Mouse (Mus musculus): ENCODE results near the gene Klrb1f. TPM values are rescaled to one million over a fixed set of nuclear protein-coding genes. Genes with fewer than 3 reads are reported as not detected.
"Not testable (repeated sequence)": the region's sequence is repeated elsewhere in the genome, so short reads cannot be mapped to it uniquely, and the experiment has no call there.

Gene Klrb1f
- not detected for total RNA-seq (2021)

DNA sequence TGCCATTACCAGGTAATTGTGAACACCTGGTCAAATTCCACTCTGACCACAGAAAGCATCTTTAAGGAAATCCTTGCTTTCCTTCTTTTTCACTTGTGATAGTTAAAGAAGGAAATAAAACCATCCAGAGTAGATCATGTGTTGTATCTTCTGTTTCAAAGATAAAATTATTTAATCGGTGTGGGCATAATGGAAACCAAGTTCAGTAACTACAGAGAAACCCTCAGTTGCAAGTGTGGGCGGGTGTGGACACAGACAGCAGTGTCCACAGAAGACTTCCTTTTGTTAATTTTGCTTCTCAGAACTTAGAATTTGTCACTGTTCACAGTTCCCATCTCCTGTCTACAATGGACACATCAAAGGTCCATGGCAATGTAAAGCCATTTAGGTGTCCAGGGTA is at the start of gene Klrb1f:
TSS of gene Klrb1f (plus strand) at position 301 of the 400 bp plus-strand sequence.
- intact Hi-C loops (cut with DNase I) = no loop called here
- no peak for DNase-seq (ENCODE audit: low spot score in 2 of 2)

DNA sequence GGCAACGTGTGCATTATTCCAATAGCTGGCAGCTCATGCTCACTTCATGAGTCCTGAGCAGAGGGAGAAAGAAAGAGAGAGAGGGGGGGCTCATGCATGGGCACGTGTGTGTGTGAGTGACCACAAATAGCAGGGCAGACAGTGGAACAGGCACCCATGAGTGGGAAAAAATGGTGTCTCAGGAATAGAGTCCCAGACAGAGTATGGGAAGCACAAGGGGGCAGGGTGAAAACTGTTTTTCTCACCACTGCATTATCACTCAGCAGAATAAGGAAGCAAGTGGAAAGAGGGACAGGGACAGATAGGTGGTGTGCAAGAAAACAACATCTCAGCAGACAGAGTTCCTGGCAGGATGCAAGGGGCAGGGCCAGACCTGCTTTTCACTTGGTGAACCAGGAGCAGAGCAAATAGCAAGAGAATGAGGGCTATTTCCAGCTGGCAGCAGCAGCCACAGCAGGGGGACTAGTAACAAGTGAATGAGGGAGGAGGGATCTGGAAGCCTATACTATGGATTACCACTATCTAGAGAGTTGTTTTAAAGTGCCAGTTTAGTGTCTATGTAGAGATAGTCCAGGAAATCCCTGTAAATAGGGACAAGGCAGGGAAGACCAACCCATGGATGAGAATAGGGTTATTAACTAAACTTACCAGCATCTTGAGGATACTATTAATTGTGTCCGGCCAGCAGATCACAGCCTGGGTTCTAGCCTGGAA is 49.5 kb upstream of the Klrb1f start:
- intact Hi-C loops (cut with DNase I) = no loop called here
- no peak for DNase-seq (ENCODE audit: low spot score in 2 of 2)

DNA sequence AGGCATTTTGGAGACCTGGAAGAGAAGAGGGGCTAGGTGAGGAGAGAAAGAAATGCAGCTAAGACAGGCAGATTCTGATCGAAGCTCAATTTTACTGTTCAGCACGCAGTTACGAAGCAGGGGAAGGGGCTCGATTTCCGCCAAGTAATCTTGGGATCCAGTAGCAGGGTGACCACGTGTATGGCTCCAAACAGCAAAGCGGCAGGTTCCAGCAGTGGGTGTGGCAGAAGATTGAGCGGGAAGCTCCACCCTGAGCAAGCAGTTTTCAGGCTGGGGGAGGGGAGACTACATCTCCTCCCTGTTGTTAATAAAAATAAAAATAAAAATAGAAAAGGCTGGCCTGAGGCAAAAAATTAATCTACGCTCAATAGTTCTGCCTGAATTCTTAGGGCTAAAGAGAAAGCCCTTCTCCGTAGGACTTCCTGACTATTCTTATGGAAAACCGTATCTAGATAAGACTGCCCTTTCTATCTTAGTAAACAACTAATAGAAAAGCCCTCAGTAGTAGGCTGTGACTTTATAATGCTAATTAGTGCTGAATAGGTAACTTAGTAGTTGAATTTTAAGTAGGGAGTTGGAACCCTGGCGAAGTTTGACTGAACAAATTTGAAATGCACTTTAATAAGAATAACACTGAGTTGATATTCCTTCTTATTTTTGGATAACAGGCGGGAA is 48.8 kb upstream of the Klrb1f start:
- intact Hi-C loops (cut with DNase I) = no loop called here
- DNase-seq (ENCODE audit: low spot score in 2 of 2) = no peak

DNA sequence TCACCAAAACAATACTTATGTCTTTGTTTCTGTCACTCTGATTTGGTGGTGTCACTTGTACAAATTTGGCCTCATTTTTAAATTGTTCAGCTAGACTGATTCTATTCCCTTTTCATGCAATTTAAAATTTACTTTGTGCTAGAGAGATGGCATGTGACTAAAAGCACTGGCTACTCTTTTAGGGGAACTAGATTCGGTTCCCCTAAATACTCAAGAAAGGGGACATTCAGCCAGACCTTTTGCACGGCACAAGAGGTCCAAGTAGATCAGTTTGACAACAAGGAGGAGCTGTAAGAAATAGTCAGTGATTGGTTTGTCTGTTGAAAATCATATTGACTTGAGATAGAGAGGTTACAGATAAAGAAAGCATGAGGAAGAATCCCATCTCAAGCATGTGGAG is 44.3 kb upstream of the Klrb1f start:
- no peak for DNase-seq (ENCODE audit: low spot score in 2 of 2)

DNA sequence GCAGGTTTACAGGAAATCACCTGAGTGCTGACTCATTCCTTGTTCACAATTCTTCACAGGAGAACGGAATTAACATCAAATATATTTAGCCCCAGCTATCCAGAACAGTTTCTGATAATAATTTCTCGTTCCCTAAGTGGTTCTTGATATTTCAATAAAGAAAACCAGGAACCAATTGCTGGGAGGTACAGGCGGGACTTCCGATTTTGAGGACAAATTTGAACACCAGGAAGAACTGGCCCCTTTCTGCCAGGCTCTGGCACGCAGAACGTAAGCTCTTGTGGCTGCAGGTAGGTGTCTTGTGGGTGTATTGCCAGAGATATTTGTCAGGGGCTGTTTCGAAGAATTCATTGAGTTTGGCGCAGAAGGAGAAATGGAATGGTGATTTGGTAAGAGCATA is 37.1 kb upstream of the Klrb1f start:
- DNase-seq (ENCODE audit: low spot score in 2 of 2) = no peak
- intact Hi-C loops (cut with DNase I) = no loop called here

More for the DNA sequence above, 44.3 kb upstream of the Klrb1f start:
- intact Hi-C loops (cut with DNase I) = no loop called here

DNA sequence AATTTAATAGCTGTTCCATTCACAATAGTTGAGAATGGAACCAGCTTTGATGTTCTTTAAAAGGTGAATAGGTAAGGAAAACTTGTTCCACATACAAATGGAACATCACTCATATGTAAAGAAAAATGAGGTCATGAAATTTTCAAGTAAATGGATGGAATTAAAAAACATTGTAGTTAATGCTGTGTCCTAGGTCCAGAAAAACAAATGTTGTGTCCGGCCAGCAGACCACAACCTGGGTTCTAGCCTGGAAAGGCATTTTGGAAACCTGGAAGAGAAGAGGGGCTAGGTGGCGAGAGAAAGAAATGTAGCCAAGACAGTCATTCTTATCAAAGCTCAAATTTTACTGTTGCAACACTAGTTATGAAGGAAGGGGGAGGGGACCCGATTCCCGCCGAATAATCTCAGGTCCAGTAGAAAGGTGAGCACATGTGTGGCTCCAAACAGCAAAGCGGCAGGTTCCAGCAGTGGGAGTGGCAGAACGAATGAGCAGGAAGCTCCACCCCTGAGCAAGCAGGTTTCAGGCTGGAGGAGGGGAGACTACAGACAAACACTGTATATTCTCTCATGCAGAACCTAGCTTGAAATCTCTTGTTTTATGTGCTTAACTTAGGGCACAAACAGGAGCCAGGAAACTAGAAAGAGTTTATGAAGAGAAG is 35.7 kb upstream of the Klrb1f start:
- intact Hi-C loops (cut with DNase I); DNase-seq (ENCODE audit: low spot score in 2 of 2): not testable (repeated sequence)

DNA sequence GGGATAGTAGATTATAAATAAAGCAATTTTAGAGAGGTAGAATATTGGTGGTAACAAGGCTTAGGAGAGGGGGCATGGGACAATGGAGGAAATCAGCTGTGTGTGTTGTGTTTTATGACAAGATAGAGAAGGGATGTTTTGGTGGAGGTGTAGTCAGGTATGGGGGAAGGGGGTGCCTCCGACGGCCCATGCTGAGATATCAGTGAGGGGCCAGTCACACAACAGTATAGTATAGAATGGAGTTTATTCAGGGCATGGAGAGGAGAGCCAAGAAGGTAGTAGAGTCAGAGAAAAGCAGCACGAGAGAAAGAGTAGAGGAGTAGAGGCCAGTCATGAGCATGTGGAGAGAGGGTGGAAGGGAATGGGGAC is 35.2 kb upstream of the Klrb1f start:
- DNase-seq (ENCODE audit: low spot score in 2 of 2) = no peak
- intact Hi-C loops (cut with DNase I) = no loop called here

DNA sequence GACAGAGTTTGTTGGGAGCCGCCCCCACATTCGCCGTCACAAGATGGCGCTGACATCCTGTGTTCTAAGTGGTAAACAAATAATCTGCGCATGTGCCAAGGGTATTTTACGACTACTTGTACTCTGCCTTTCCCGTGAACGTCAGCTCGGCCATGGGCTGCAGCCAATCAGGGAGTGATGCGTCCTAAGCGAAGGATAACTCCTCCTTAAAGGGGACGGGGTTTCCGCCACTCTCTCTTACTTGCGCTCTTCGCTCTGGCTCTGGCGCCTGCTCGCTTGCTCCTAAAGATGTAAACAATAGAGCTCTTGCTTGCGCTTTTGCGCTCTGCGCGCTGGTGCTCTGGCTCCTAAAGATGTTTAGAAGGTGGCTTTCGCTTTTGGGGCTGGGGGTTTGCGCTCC is 33.7 kb upstream of the Klrb1f start:
- DNase-seq (ENCODE audit: low spot score in 2 of 2); intact Hi-C loops (cut with DNase I): not testable (repeated sequence)

DNA sequence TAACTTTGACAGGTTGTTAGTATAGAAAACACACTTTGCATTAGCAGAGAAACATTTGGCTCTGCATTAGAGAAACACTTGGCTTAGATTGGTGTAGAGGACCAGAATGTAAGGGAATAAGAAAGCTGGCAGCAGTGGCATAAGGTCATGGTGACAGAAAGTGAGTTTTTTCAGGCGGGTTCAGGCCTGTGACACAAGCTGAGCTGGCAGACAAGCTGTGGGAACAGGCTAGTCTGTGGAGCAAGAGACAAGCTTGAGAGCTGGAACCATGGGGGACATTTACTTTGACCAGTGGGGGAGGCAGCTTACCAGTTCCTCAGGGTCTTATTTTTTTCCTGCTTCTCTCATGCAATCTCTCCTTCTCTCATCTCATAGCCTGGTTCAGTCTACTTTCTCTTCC is 32.7 kb upstream of the Klrb1f start:
- DNase-seq (ENCODE audit: low spot score in 2 of 2) = no peak
- intact Hi-C loops (cut with DNase I) = no loop called here

DNA sequence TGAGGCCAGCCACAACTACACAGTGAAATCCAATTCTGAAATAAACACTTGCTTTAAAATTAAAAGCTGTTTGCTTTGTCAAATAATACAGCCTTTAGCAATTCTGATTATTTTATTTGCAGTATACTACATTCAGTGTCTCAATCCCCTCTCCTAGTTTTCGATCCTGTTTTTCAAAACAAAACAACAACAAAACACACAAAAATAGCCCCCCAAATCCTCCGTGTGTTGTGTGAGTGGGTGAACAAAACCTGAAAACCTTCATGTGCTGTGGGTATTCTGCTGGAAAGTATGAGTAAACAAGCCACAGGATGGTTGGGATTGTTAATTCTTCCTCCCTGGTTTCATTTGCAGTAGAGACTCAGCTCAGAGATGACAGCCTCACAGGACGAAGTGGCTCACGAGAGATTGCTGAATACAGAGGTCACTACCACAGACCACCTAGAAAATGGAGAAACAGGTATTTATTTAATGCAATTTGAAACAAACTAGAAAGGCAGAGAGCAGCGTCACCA is 31.9 kb upstream of the Klrb1f start:
- intact Hi-C loops (cut with DNase I) = no loop called here
- no peak for DNase-seq (ENCODE audit: low spot score in 2 of 2)

DNA sequence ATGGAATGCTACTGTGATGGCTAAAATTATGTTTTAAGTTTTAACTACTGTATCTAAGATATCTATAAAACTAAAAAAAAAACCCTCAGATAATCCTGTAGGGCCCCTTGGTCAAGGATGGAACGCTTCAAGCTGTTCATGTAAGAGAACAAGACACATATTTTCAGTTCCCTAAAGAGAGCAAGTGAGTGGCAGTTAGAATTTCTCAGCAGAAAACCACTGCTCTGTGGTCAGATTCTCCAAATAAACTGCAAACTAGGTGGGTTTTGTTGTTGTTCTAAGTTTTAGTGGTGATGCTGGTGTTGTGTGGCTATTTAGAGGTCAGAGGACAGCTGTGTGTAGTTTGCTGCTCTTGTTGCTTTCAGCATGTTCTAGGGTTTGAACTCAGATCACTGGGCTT is 31.3 kb upstream of the Klrb1f start:
- intact Hi-C loops (cut with DNase I) = no loop called here
- DNase-seq (ENCODE audit: low spot score in 2 of 2) = no peak

DNA sequence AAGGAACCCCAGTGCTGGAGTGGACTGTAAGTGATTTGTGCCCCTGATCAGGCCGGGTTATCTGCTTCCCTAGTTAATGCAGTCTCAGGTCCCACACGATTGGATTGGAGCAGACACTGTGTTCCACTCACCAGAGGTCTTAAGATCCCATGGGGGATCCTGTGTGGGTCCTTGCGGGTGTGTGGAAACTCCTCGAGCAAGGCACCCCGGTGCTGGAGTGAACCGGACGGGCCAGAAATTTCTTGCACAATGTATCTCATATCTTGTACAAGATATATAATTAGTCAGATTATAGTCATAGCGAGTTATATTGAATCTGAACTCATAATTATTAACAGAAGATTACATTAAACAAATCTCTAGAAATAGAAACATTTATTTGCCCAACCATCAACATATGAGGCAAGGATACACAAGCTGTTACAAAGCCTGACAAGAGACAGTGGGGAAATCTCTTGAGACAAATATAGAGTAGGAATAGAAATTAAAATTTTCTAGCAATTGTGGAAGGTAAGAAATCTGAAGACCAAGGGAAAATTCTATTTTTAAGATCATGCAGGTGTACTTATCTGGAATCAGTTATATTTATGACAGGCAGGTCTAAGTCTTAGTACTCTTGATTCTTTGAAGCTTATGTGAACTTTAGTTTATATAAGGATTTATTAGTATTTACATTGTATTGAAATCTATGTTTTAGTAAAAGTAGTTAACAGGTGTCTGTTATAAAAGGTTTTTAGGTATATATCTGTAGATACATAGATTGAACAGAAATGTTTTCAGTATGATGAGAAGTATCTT is 18.1 kb upstream of the Klrb1f start:
- intact Hi-C loops (cut with DNase I) = no loop called here
- no peak for DNase-seq (ENCODE audit: low spot score in 2 of 2)

DNA sequence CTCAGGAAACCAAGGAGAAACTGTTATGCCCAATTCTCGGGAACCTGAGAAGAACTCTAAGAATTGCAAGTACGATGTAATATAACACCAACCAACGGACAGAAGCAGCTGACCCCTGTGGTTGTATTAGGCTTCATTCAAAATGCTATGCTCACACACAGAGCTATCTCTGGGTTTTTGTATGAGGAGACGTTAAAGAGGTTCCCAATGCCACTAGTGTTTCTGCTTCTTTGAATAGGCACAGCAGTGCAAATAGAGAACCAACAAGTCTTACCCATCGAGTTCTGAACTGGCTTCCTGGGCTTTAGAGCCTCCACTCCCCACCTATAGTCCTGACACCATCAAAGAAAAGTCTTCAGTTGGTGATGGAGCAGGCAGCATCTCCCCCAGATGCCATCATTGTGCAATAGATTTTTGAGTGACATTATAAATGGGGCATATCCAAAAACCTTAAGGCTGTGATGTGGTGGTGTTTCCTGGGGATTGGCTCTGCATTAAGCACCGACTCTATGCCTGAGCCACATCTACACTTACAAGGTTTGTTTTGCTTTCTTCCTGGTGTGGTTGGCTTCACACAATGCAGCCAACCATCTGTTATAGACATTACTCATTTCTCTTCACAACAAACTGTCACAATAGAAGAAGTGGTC is 15.4 kb upstream of the Klrb1f start:
- intact Hi-C loops (cut with DNase I) = no loop called here
- peak in 1 of 2 experiments; percentile 6 for DNase-seq (ENCODE audit: low spot score in 2 of 2)

DNA sequence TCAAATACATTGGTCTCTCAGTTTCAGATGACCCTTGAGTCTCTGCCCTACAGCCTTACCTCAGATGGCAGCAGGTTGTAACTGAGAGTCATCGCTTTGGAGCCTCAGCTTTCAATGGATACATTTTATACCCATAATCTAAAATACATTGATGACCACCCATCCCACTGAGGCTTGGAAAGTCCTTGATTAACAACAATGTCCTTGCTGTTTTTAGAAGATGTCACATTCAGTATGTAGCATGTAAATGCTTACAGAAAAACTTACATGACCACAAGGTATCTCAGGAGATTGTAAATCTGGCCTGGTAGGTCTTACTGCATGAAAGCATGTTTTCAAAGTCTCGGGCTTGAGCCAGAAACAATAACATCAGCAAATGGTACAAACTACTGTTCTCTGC is 14.7 kb upstream of the Klrb1f start:
- no peak for DNase-seq (ENCODE audit: low spot score in 2 of 2)
- intact Hi-C loops (cut with DNase I) = no loop called here

DNA sequence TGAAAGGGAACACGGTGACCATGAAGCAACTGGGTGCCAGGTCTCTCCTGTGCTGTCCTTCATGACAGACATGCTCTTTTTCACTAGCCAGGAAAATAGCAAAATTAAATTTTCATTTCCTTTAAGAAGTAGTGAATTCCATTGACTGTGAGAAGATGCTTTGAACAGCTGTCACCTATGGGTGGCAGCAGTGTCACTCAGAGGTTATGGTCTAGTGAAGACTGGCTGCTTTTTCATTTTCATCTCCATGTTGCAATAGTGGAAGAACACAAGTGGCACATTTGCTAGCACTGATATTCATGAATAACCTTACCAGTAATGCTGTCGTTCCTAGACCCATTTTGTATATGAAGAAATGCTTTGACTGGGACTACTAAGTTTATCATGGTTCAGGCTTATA is 12.3 kb upstream of the Klrb1f start:
- intact Hi-C loops (cut with DNase I) = no loop called here
- DNase-seq (ENCODE audit: low spot score in 2 of 2) = no peak

DNA sequence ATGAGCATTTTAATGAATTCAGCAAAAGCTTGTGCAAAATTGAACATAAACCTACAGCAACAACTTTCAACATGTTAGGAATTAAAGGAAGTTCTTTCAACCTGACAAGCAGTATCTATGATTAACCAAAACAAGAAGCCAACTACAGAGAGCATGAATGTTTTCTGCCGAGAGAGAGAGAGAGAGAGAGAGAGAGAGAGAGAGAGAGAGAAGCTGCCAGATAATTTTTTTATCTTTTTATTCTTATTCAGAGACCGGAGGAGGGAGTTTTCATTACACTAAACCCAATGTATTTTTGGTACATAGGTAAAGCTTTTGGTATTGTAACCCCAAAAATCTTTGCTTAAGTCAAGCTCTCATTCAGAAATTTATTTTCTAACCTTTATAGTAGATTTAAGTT is 10.7 kb upstream of the Klrb1f start:
- intact Hi-C loops (cut with DNase I) = no loop called here
- DNase-seq (ENCODE audit: low spot score in 2 of 2) = no peak

DNA sequence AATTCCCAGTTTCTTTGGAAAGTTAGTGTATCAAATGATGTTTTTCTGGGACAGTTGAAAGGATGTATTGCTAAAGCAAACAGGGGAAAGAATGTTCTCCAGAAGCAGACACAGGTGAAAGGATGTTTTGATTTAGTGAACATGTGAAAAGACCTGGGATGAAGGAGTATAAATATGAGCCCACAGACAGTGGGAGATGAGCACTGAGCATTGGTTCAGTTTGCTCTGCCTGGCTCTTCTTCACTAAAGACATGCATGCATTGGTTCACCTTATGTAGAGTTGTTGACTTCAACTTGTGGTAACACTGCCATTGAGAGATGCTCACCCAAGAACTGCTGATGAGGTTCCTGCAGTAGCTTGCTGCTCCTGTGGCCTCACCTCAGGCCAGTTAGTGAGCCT is 9.4 kb upstream of the Klrb1f start:
- no peak for DNase-seq (ENCODE audit: low spot score in 2 of 2)
- intact Hi-C loops (cut with DNase I) = no loop called here

DNA sequence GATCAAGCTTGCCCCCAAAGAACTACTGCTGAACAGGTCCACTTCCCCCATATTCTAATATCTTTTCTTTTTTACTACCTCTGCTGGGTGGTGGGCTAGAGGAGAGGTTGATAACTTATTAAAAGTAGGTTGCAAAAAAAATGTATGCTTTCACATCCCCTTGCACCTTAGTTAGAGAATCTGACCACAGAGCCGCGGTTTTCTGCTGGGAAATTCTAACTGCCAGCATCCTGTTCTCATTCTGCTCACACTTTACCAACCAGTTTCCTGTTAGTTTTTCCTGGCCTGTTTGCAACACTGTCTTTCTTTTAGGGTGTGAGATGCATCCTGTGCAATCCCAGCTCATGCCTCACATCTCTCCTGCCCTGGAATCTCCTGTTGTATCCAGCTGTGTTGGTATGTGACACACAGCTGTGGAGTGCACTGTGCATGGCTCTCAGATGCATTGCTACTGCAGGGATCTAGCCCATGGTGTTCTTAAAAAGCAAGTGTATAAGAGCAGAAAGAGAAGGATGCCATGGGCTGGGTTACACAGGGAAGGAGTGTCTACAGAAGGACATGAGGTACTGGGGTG is 8.7 kb upstream of the Klrb1f start:
- intact Hi-C loops (cut with DNase I) = no loop called here
- DNase-seq (ENCODE audit: low spot score in 2 of 2) = no peak

DNA sequence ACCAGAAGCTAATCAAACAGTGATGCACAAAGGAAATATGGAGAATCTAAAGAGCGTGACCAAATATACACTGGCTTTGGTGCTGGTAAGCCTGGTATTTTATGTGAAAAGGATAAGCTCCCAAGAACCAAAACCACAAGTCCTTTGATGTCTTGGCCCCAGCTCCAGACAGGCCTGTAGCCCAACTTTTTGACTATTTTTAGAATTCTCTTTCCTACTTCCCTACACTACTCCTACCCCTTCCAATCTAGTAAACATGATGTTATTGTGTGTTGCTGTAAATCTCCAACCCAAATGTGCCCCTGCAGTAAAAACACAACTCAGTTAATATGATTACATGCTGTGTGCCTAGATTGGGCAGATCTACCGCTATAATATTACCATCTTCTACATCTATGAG is 4.2 kb upstream of the Klrb1f start:
- DNase-seq (ENCODE audit: low spot score in 2 of 2) = no peak
- intact Hi-C loops (cut with DNase I) = no loop called here

Data from left cerebral cortex, postnatal 25 days (tissue).